Mouse (Mus musculus) urinary bladder, adult 18-20 months (tissue): ENCODE measurements around the gene Tk2.

Experiments
- DNase-seq, 2 experiments: peaks; one replicate each; pipeline ENCODE4 v3.0.0; 2022; ENCODE audit warnings: low spot score in 2 of 2, mixed read lengths in 2 of 2

The Tk2 gene

DNA sequence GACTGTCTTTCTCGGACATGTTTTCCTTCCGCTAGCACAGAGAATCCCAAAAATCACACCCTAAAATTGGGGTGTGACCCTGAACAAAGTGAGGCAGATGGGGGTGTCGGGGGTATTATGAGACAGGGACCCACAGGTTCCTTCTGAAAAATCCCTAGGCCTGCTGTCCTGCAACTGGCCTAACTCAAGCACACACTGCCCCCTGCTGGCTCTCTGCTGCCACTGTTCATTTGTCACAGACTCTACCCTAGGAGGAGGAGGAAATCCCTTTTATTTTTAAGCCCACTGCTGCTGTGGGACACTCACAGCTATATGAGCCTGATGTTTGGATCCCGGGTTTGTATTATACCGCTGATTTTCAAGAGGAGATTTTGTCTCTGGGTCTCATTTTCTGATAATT is 28.6 kb downstream of the Tk2 start:
- DNase-seq, result peak; percentile 47 to 57

GRCm38 (mm10) chr8:104219079-104219478 is 29.3 kb downstream of the Tk2 start:
- DNase-seq, result peak in 1 of 2 experiments; percentile 37

DNA sequence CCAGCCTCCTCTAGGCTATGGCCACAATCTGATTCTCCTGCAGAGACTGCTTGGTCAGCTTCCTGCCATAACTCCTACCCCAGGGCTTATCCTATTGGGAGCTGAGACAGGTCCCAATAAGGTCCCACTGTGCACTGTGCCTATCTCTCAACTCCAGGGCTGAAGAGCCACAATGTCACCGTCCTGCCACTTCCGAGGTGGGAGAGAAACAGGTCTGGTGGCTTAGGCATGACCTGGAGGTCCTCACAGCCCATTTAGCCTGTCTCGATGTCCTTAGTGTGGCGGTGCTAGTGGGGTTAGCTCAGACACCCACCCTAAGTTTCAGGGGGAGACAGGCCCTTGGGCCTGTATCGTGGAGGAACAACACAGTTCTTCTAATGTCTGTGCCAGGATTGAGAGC is 30.8 kb downstream of the Tk2 start:
- DNase-seq, result no peak

GRCm38 (mm10) chr8:104205292-104205691 is 43.1 kb downstream of the Tk2 start:
- no peak for DNase-seq

DNA sequence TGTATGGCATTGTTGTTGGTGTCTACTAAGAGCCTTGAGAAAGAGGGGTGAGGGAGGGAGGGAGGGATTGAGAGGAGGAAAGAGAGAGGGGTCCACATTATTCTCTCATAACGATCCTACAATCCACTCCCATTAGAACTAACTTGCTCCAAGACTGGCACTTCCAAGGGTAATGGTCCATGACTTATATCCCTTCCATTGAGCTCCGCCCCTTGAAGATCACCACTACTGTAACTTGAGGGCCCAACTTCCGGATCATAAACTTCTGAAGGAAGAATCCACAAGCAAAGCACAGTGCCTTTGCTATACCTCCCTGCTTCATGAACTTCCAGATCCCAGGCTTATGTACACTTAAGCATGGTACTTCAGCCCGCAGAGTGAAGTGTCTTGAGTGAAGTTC is 46.0 kb downstream of the Tk2 start:
- DNase-seq, result no peak

- no peak for DNase-seq
Measured at GRCm38 (mm10) chr8:104201622-104202021, 46.7 kb downstream of the Tk2 start.

GRCm38 (mm10) chr8:104199802-104200201 is 48.6 kb downstream of the Tk2 start:
- DNase-seq, result no peak

DNA sequence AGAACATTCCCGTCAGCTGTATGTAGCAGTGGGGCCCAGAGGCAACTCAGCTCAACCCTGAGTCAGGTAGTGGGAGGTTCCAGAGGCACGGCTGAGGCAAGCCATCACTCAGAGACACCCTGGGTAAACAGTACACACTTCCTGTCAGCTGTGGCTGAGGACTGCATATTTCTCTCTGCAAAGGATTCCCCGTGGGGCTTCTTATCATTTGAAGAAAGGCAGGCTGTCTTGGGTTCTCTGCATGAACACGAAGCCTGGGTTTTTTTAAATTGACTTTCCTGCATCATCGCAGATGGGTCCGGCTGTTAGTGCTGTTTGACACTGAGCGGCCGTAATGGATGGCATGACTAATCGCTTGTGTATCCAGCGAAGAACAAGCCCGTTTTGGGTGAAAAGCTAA is 56.9 kb downstream of the Tk2 start:
- peak in 1 of 2 experiments; percentile 9 for DNase-seq

DNA sequence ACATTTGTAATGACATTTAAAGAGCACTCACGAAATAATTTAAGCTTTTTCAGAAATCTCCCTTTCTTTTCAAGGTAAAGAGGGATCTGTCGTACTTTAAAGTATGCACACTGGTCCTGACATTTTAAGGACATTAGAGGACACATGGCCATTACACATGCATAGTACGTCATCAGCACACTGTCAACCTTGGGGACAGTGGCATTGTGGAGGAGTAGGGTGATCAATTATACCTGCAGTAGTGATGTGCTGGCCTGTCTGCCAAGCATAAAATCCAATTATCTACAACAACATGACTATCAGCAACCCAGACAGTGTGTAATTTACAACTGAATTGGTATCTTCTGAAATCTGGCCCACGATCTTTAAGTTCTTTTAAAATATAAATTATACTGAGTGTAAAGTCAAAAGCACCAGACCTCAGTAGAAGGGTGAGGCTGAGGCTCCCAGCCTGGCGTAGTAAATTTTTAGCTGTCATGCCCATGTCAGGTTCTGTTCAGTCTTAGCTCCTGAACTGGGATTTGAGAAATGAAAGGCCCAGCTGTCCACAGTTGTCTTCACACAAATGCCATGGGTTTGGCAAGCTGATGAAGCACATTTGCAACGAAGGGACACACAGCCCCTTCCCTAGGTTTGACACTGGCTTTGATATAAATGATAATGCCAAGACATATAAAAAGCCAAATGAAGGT is 57.4 kb downstream of the Tk2 start:
- no peak for DNase-seq

DNA sequence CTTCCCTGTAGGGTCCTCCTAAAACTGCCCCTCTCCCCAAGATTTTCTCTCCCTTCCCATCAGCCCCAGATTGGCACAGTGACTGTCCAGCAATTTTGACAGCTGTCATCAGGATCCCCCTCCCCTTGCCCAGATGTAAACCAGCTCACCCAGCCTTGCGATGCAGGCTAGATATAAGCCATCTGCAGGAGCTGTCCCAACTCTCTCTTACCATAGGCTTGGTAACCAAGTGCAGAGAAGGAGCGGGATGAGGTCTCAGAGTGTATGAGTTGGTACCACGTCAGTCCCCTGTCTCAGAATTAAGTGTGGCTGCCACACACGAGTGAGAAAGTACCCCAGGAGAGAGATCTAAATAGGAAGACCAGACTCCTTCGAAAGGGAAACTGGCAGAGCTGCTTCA is 59.9 kb downstream of the Tk2 start:
- no peak for DNase-seq

DNA sequence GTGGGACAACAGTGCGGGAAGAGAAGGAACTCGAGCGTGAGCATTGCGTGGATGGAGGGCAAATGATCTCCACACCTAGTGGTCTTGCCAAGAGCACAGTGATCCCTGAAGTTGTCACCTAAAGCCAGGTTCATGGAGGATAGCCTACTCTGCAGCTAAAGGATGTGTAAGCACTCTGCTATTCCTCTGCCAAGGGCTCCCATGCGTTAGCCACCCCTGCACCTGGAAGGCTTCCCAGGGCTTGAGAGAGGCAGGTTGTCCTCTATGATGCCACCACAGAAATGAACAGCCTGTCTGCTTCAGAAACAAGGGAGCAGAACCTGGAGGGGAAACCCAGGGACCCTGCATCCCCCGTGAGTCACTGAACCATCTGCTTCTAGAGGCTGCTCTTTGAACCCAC is 60.7 kb downstream of the Tk2 start:
- no peak for DNase-seq

- no peak for DNase-seq
Measured at GRCm38 (mm10) chr8:104186827-104187226, 61.5 kb downstream of the Tk2 start.

- DNase-seq, result no peak
Measured at GRCm38 (mm10) chr8:104184905-104185304, 63.5 kb downstream of the Tk2 start.

- no peak for DNase-seq
Measured at GRCm38 (mm10) chr8:104177054-104177453, 71.3 kb downstream of the Tk2 start.
